Mouse (Mus musculus): ENCODE measurements around the gene C1qa. TPM values are rescaled to one million over a fixed set of nuclear protein-coding genes. Genes with fewer than 3 reads are reported as not detected.
A peak's percentile ranks its signal among the peaks of the same experiment; 100 is the strongest.

C1qa gene
- polyA plus RNA-seq, 1 experiment from 2014 or later = 18.3 TPM

- Histone ChIP-seq H3K9ac (no peak overlapping the region), H3K27me3 (peaks cover 66% of the 10 kb centered on the region), H3K27ac (no peak overlapping the region), H3K9me3 (no peaks in the 10 kb centered on the region), H3K36me3 (no peaks in the 10 kb centered on the region), H3K4me3 (no peak overlapping the region), H3K4me2 (no peak overlapping the region), H3K4me1 (peaks cover 15% of the 10 kb centered on the region)
- no peak for ATAC-seq (ENCODE audit: insufficient number of reproducible peaks, insufficient read depth, low FRiP score, low TSS enrichment, low read depth)
- WGBS = 60% methylated on average over 7 of the region's 7 CpGs
Observed at GRCm38 (mm10) chr4:136899154-136899553, 551 bp upstream of the C1qa start.

DNA sequence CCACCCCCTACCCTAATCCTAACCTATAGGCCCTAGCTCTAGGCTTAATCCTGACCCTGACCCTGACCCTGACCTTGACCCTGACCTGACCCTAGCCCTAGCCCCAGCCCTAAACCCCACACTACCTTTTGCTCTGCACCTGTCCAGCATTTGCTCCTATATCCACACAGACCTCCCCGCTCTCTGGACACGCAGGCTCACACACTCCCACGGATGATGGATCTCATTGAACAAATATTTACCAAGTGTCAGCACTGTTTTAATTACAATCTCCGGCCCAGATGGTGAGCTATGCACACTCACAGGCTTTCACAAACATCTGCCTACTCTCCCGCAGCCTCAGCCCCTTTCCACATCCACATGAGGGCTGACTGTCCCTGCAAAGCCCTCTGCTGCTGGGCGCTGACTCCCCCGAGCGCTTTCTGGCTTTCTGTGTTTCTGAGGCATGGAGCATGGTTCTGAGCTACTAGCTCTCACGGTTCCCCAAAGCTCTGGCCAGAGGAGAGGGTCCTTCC, 462 bp downstream of the C1qa start:
- 67% methylated on average over 9 of the region's 9 CpGs for WGBS
- H3K4me3 ChIP-seq = no peak overlapping the region
- ATAC-seq (ENCODE audit: insufficient number of reproducible peaks, insufficient read depth, low FRiP score, low TSS enrichment, low read depth) = no peak
- no peak overlapping the region for H3K9ac ChIP-seq
- H3K27me3 ChIP-seq = peaks cover 67% of the 10 kb centered on the region
- H3K36me3 ChIP-seq = no peaks in the 10 kb centered on the region
- H3K4me2 ChIP-seq = no peak overlapping the region
- H3K9me3 ChIP-seq = no peaks in the 10 kb centered on the region
- H3K4me1 ChIP-seq = peaks cover 15% of the 10 kb centered on the region
- no peak overlapping the region for H3K27ac ChIP-seq

DNA sequence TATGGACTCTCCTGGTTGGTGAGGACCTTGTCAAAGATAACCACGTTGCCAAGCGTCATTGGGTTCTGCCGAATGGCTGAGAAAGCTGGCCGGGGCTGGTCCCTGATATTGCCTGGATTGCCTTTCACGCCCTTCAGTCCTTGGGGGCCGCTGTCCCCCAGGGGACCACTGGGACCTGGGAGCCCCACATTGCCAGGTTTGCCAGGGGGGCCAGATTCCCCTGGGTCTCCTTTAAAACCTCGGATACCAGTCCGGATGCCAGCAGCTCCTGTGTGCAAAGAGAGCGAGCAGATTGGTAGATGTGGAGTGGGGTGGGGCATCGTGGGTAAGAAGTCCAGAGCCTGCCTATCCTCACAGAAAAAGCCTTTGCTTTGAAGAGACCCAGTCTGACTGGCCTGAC, 2.1 kb downstream of the C1qa start:
- Histone ChIP-seq H3K36me3 (no peaks in the 10 kb centered on the region), H3K4me3 (no peak overlapping the region), H3K4me2 (peak overlapping the region; percentile 44; the same call in 1 of the 2 replicates), H3K27me3 (peaks cover 70% of the 10 kb centered on the region), H3K9me3 (no peaks in the 10 kb centered on the region), H3K9ac (no peak overlapping the region), H3K27ac (no peak overlapping the region), H3K4me1 (peaks cover 15% of the 10 kb centered on the region)
- WGBS = 36% methylated on average over 10 of the region's 10 CpGs
- no peak for ATAC-seq (ENCODE audit: insufficient number of reproducible peaks, insufficient read depth, low FRiP score, low TSS enrichment, low read depth)

GRCm38 (mm10) chr4:136895861-136896260, 2.7 kb downstream of the C1qa start:
- peak overlapping the region; percentile 44 for H3K4me2 ChIP-seq

DNA sequence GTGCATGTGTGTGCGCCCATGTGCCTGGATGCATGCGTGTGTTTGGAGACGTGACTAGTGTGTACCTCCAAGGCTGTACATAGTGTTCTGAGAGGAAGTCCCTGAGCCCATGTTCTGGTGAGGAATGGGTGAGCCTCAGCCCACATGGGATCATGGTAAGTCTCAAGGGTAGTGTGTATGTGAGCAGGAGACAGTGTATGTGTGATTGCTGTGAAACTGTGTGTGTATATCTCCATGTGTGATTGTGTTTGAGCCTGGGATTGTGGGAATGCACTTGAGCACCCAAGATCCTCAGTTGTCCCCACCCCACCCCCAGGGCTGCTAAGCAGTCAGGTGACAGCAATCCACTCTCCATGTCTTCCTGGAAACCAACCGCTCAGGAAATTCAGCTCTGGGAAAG, 3.8 kb downstream of the C1qa start:
- 67% methylated on average over 4 of the region's 4 CpGs for WGBS
- peaks cover 15% of the 10 kb centered on the region for H3K4me1 ChIP-seq
- H3K27ac ChIP-seq = no peak overlapping the region
- no peak overlapping the region for H3K4me3 ChIP-seq
- no peaks in the 10 kb centered on the region for H3K9me3 ChIP-seq
- peaks cover 84% of the 10 kb centered on the region for H3K27me3 ChIP-seq
- no peak overlapping the region for H3K9ac ChIP-seq
- no peak overlapping the region for H3K4me2 ChIP-seq
- no peaks in the 10 kb centered on the region for H3K36me3 ChIP-seq
- ATAC-seq (ENCODE audit: insufficient number of reproducible peaks, insufficient read depth, low FRiP score, low TSS enrichment, low read depth) = no peak

More at GRCm38 (mm10) chr4:136895861-136896260, 2.7 kb downstream of the C1qa start:
- Histone ChIP-seq H3K4me3 (0 out of 2 replicates have a peak overlapping the region, but pooled peaks have one; percentile 4), H3K9me3 (no peaks in the 10 kb centered on the region), H3K27me3 (peaks cover 76% of the 10 kb centered on the region), H3K4me1 (peaks cover 15% of the 10 kb centered on the region), H3K27ac (no peak overlapping the region), H3K36me3 (no peaks in the 10 kb centered on the region), H3K9ac (no peak overlapping the region)
- WGBS = 5% methylated on average over 15 of the region's 15 CpGs
- no peak for ATAC-seq (ENCODE audit: insufficient number of reproducible peaks, insufficient read depth, low FRiP score, low TSS enrichment, low read depth)

GRCm38 (mm10) chr4:136893691-136894543, 4.7 kb downstream of the C1qa start:
- no peak for ATAC-seq (ENCODE audit: insufficient number of reproducible peaks, insufficient read depth, low FRiP score, low TSS enrichment, low read depth)
- Histone ChIP-seq H3K27ac (no peak overlapping the region), H3K9ac (no peak overlapping the region), H3K4me2 (no peak overlapping the region), H3K4me1 (peaks cover 15% of the 10 kb centered on the region), H3K36me3 (no peaks in the 10 kb centered on the region), H3K9me3 (no peaks in the 10 kb centered on the region), H3K4me3 (no peak overlapping the region), H3K27me3 (peaks cover 83% of the 10 kb centered on the region)
- WGBS = 3% methylated on average over 9 of the region's 9 CpGs

- Histone ChIP-seq H3K4me2 (no peak within 1 kb of the TSS), H3K4me1 (peaks cover 15% of the 10 kb centered on the region), H3K4me3 (no peak within 1 kb of the TSS), H3K9me3 (no peaks in the 10 kb centered on the region), H3K36me3 (no peaks in the 10 kb centered on the region), H3K9ac (peak within 1 kb of the TSS; percentile 21; the same call in 1 of the 2 replicates), H3K27ac (no peak within 1 kb of the TSS), H3K27me3 (peaks cover 72% of the 10 kb centered on the region)
- WGBS = 51% methylated on average over 5 of the region's 5 CpGs
- ATAC-seq (ENCODE audit: insufficient number of reproducible peaks, insufficient read depth, low FRiP score, low TSS enrichment, low read depth) = no peak
Observed at GRCm38 (mm10) chr4:136892811-136893210, 5.8 kb downstream of the C1qa start, which contains the start of gene C1qc. C1qc (minus strand) TSS chr4:136893065.

DNA sequence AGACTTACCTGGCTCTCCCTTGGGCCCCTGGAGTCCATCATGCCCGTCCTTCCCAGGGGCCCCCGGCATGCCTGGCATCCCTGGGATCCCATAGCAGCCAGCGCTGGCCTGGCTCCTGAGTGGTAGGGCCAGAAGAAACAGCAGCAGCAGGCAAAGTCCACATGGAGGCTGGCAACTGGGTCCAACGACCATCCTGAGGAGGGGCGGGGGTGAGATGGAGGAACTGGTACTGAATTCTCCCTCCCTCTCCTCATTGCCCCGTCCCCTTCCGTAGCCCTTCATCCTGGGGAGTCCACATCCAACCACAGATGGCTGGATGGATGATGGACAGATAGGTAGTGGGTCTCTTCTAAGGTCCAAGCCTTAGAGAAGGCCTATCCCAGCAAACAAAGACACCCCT, 6.2 kb downstream of the C1qa start:
- H3K4me1 ChIP-seq = peaks cover 15% of the 10 kb centered on the region
- H3K27ac ChIP-seq = no peak overlapping the region
- no peaks in the 10 kb centered on the region for H3K9me3 ChIP-seq
- H3K9ac ChIP-seq = peak overlapping the region; percentile 21; the same call in 1 of the 2 replicates
- ATAC-seq (ENCODE audit: insufficient number of reproducible peaks, insufficient read depth, low FRiP score, low TSS enrichment, low read depth) = no peak
- no peak overlapping the region for H3K4me2 ChIP-seq
- H3K36me3 ChIP-seq = no peaks in the 10 kb centered on the region
- 61% methylated on average over 7 of the region's 7 CpGs for WGBS
- peaks cover 67% of the 10 kb centered on the region for H3K27me3 ChIP-seq
- H3K4me3 ChIP-seq = no peak overlapping the region

DNA sequence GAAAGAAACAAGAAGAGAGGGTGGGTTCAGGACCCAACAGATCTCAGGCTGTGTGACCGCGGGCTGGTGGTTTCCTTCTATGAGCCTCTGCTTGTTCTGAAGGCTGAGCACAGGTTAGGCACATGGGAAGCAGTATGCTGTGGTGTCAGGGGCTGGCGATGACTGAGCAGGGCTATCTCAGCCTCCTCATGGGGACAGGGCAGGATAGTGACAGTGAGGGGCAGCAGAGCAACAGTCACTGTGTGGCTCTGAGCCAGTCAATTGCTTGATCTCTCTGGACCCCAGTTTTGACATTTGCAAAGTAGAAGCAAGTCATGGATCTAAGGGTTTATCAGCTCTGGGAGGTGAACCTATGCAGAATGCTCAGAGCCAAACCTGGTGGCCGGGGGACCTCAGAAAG, 7.5 kb downstream of the C1qa start:
- H3K9ac ChIP-seq = no peak overlapping the region
- H3K36me3 ChIP-seq = no peaks in the 10 kb centered on the region
- WGBS = 85% methylated on average over 4 of the region's 4 CpGs
- peaks cover 11% of the 10 kb centered on the region for H3K4me1 ChIP-seq
- peaks cover 55% of the 10 kb centered on the region for H3K27me3 ChIP-seq
- H3K27ac ChIP-seq = no peak overlapping the region
- H3K9me3 ChIP-seq = no peaks in the 10 kb centered on the region
- no peak for ATAC-seq (ENCODE audit: insufficient number of reproducible peaks, insufficient read depth, low FRiP score, low TSS enrichment, low read depth)
- no peak overlapping the region for H3K4me3 ChIP-seq
- no peak overlapping the region for H3K4me2 ChIP-seq

- no peak for ATAC-seq (ENCODE audit: insufficient number of reproducible peaks, insufficient read depth, low FRiP score, low TSS enrichment, low read depth)
- 83% methylated on average over 15 of the region's 15 CpGs for whole genome bisulfite sequencing
- Histone ChIP-seq H3K4me3 (no peak overlapping the region), H3K27ac (no peak overlapping the region), H3K9me3 (no peaks in the 10 kb centered on the region), H3K36me3 (no peaks in the 10 kb centered on the region), H3K9ac (no peak overlapping the region), H3K4me2 (no peak overlapping the region), H3K4me1 (0 out of 2 replicates have a peak, but pooled peaks cover 3% of the 10 kb centered on the region), H3K27me3 (peaks cover 43% of the 10 kb centered on the region)
Observed at GRCm38 (mm10) chr4:136889981-136890380, 8.6 kb downstream of the C1qa start.

DNA sequence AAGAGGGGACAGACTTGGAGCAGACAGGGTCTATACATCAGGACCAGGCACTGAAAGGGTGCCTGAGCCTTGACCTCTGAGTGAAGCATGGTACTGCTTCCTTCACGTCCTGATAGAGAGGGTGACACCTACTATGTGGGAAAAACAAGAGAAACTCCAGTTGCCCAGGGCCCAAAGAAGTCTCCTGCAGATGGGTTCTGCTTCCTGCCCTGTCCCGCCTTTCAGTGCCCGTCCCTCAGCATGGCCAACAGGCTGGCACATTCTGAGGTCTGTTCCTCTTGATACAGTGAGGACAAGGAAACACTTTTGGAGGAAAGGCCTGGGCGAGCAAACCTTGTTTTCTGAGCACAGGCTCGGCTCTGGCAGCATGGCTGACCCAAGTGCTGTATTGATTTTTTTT, 10.9 kb downstream of the C1qa start:
- Histone ChIP-seq H3K27me3 (peaks cover 24% of the 10 kb centered on the region), H3K4me2 (no peak overlapping the region), H3K4me1 (no peaks in the 10 kb centered on the region), H3K36me3 (no peaks in the 10 kb centered on the region), H3K4me3 (no peak overlapping the region), H3K27ac (no peak overlapping the region), H3K9ac (no peak overlapping the region), H3K9me3 (no peaks in the 10 kb centered on the region)
- 69% methylated on average over 5 of the region's 5 CpGs for WGBS
- no peak for ATAC-seq (ENCODE audit: insufficient number of reproducible peaks, insufficient read depth, low FRiP score, low TSS enrichment, low read depth)

GRCm38 (mm10) chr4:136886101-136886500, 12.5 kb downstream of the C1qa start, which contains the start of gene C1qb:
C1qb (minus strand) TSS chr4:136886187.
- H3K36me3 ChIP-seq = no peaks in the 10 kb centered on the region
- no peak within 1 kb of the TSS for H3K4me3 ChIP-seq
- no peak within 1 kb of the TSS for H3K4me2 ChIP-seq
- no peaks in the 10 kb centered on the region for H3K4me1 ChIP-seq
- no peak for ATAC-seq (ENCODE audit: insufficient number of reproducible peaks, insufficient read depth, low FRiP score, low TSS enrichment, low read depth)
- 65% methylated on average over 7 of the region's 7 CpGs for WGBS
- no peak within 1 kb of the TSS for H3K9ac ChIP-seq
- no peak within 1 kb of the TSS for H3K27ac ChIP-seq
- peaks cover 10% of the 10 kb centered on the region for H3K27me3 ChIP-seq
- no peaks in the 10 kb centered on the region for H3K9me3 ChIP-seq

Measured in embryonic facial prominence, embryonic 13.5 days (tissue).